Mouse (Mus musculus) limb, embryonic 12.5 days (tissue): ENCODE data around the gene Ppm1n. TPM values are rescaled to one million over a fixed set of nuclear protein-coding genes. Genes with fewer than 3 reads are reported as not detected.

ENCODE experiments used
- ATAC-seq: fragments of 200-750 bp; cut with Nextera tagmentation; 2 replicates; pipeline ENCODE4 v1.8.0; 2017; ENCODE audit warnings: low read depth, moderate TSS enrichment; ENCODE audit not compliant: insufficient number of reproducible peaks, insufficient read depth, low FRiP score, low TSS enrichment
- H3K27ac ChIP-seq: fragments of 300-500 bp; sonication (generic); 2 replicates; pipeline ENCODE4 v1.5.1; 2016; ENCODE audit warnings: mild to moderate bottlenecking, moderate library complexity
- H3K27me3 ChIP-seq: fragments of 300-500 bp; sonication (generic); 2 replicates; pipeline ENCODE4 v1.6.1; 2016; ENCODE audit warnings: mild to moderate bottlenecking, moderate library complexity
- H3K36me3 ChIP-seq: fragments of 300-500 bp; sonication (generic); 2 replicates; pipeline ENCODE4 v1.6.1; 2016; ENCODE audit warnings: mild to moderate bottlenecking, moderate library complexity
- H3K4me1 ChIP-seq: fragments of 300-500 bp; sonication (generic); replicated peaks from 2 replicates; pipeline ENCODE4 v1.6.1; 2016
- H3K4me2 ChIP-seq: fragments of 300-500 bp; sonication (generic); 2 replicates; pipeline ENCODE4 v1.6.1; 2016; ENCODE audit warnings: mild to moderate bottlenecking, moderate library complexity
- H3K4me3 ChIP-seq: fragments of 300-500 bp; sonication (generic); replicated peaks from 2 replicates; pipeline ENCODE4 v1.5.1; 2016; ENCODE audit warnings: mild to moderate bottlenecking
- H3K9ac ChIP-seq: fragments of 300-500 bp; sonication (generic); replicated peaks from 2 replicates; pipeline ENCODE4 v1.6.1; 2016; ENCODE audit warnings: mild to moderate bottlenecking, moderate library complexity
- H3K9me3 ChIP-seq: fragments of 300-500 bp; sonication (generic); 2 replicates; pipeline ENCODE4 v1.6.1; 2016; ENCODE audit warnings: mild to moderate bottlenecking, moderate library complexity
- WGBS: fragments of 180-500 bp; shearing (Covaris S2); methylation state at CpG from one replicate; pipeline ENCODE4 v1.1.7; 2016; 5-methylcytosine and 5-hydroxymethylcytosine counted together
- polyA plus RNA-seq: library from polyadenylated mRNA; unstranded; fragments of >200 nt; fragmentation: Nextera tagmentation; extraction: Ambion mirVana; gene quantifications from 2 replicates; pipeline ENCODE4 v1.2.1, GENCODE M21; 2016

The Ppm1n gene
- polyA plus RNA-seq, 1 experiment from 2014 or later, result not detected

- peaks cover 15% of the 10 kb centered on the region for H3K4me1 ChIP-seq
- H3K36me3 ChIP-seq, result peaks cover 45% of the 10 kb centered on the region
- no peaks in the 10 kb centered on the region for H3K9me3 ChIP-seq
- under 1% methylated on average over 91 of the region's 91 CpGs for WGBS
- peak within 1 kb of the TSS; percentile 73 for H3K9ac ChIP-seq
- peak; percentile 96 for ATAC-seq
- peak within 1 kb of the TSS; percentile 64 for H3K4me3 ChIP-seq
- peak within 1 kb of the TSS; percentile 98 for H3K27ac ChIP-seq
- peak within 1 kb of the TSS; percentile 84 for H3K4me2 ChIP-seq
- no peaks in the 10 kb centered on the region for H3K27me3 ChIP-seq
Observed at GRCm38 (mm10) chr7:19227883-19228792, 51.7 kb downstream of the Ppm1n start, which contains the start of gene Opa3. Opa3 (plus strand) TSS chr7:19228334.

DNA sequence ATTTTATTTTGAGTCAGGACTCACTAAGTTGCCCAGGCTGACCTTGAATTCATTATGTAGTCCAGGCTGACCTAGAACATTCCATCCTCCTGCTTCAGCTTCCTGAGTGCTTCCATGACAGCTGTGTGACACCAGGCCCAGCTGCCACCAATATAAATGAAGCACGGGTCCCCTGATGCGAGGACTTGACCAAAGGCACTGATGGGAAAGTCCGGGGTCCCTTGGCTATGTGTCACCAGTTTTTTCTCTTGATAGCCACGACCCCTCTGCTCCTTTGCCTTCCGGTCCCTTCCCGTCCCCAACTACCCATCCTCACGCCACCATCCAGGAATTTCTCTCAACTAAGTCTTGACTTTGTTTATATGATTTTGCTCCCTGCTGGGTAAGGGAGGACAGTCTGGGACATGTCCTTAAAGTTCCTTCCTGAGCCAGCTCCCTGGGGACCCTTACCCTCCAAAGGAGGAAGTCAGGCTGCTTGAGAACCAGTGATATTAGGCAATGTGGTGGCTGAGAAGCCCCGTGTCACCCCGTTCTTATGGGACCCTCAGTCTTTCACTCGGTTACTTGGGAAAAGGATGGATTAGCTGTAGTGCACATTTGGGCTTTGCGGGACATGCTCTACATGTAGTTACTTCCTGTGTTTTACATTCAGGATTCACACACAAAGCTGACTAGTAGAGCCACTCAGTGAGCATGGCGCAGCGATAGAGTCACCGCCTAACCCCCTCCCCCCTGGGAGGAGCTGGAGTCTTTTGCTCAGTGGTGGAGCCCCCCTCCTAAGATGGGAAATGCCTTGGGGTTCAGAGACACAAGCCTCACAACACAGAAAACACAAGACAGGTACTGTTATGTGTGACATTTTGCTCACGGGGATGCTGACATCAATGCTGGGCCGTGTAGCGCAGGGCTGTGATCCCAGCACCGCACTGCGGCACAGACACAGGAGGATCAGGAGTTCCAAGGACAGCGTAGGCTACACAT is 52.8 kb downstream of the Ppm1n start:
- 19% methylated on average over 20 of the region's 20 CpGs for WGBS

More for the DNA sequence above, 52.8 kb downstream of the Ppm1n start:
- Histone ChIP-seq H3K36me3 (peaks cover 48% of the 10 kb centered on the region), H3K9ac (peak overlapping the region; percentile 67), H3K27me3 (no peaks in the 10 kb centered on the region), H3K27ac (peak overlapping the region; percentile 92), H3K9me3 (no peaks in the 10 kb centered on the region), H3K4me3 (peak overlapping the region; percentile 64), H3K4me2 (peak overlapping the region; percentile 84), H3K4me1 (peaks cover 15% of the 10 kb centered on the region)
- ATAC-seq, result peak; percentile 43

Other genes starting within 250 kb of the Ppm1n start
- gene Rsph6a, start 225.4 kb downstream of the Ppm1n start, polyA plus RNA-seq, result not detected in 2 replicates
- gene Dmwd, start 203.8 kb downstream of the Ppm1n start, polyA plus RNA-seq, result 17.9 and 21.6 TPM in 2 replicates
- gene Dmpk, start 196.2 kb downstream of the Ppm1n start, polyA plus RNA-seq, result 17.7 and 18.9 TPM in 2 replicates
- 11.2 and 12.5 TPM in 2 replicates for gene Six5, start 185.5 kb downstream of the Ppm1n start, polyA plus RNA-seq
- gene Gm4969, start 161.7 kb downstream of the Ppm1n start, polyA plus RNA-seq, result 3.3 and 3.5 TPM in 2 replicates
- 19.3 and 19.6 TPM in 2 replicates for gene Fbxo46, start 160.2 kb downstream of the Ppm1n start, polyA plus RNA-seq
- gene Qpctl, start 130.8 kb downstream of the Ppm1n start, polyA plus RNA-seq, result 15.9 and 17.2 TPM in 2 replicates
- 161 and 170 TPM in 2 replicates for gene Snrpd2, start 130.3 kb downstream of the Ppm1n start, polyA plus RNA-seq
- gene Gipr, start 113.9 kb downstream of the Ppm1n start, polyA plus RNA-seq, result 0.18 and 0.36 TPM in 2 replicates
- 3.9 and 5.9 TPM in 2 replicates for gene Eml2, start 103.6 kb downstream of the Ppm1n start, polyA plus RNA-seq
- gene Gpr4, start 67.5 kb downstream of the Ppm1n start, polyA plus RNA-seq, result 4.4 and 5.7 TPM in 2 replicates
- gene Opa3, start 51.7 kb downstream of the Ppm1n start, polyA plus RNA-seq, result 38.7 and 39.5 TPM in 2 replicates
- 66.4 and 68.8 TPM in 2 replicates for gene Vasp, start 8.2 kb downstream of the Ppm1n start, polyA plus RNA-seq
- gene Rtn2, start 2.6 kb upstream of the Ppm1n start, polyA plus RNA-seq, result 12.4 and 12.8 TPM in 2 replicates
- gene Fosb, start 30.0 kb upstream of the Ppm1n start, polyA plus RNA-seq, result 0.18 and 0.20 TPM in 2 replicates
- gene Ercc1, start 64.7 kb upstream of the Ppm1n start, polyA plus RNA-seq, result 92.3 and 105 TPM in 2 replicates
- 28.4 TPM in 2 replicates for gene Cd3eap, start 79.4 kb upstream of the Ppm1n start, polyA plus RNA-seq
- gene Ppp1r13l, start 79.7 kb upstream of the Ppm1n start, polyA plus RNA-seq, result 7.1 and 9.3 TPM in 2 replicates
- gene Ercc2, start 101.9 kb upstream of the Ppm1n start, polyA plus RNA-seq, result 22.9 and 23.8 TPM in 2 replicates
- 6.7 and 7.8 TPM in 2 replicates for gene Klc3, start 124.0 kb upstream of the Ppm1n start, polyA plus RNA-seq
- gene Ckm, start 124.7 kb upstream of the Ppm1n start, polyA plus RNA-seq, result 0.25 and 0.42 TPM in 2 replicates
- 13.5 and 13.6 TPM in 2 replicates for gene Mark4, start 178.8 kb upstream of the Ppm1n start, polyA plus RNA-seq
- gene Exoc3l2, start 183.3 kb upstream of the Ppm1n start, polyA plus RNA-seq, result 1.5 and 1.8 TPM in 2 replicates
- gene Bloc1s3, start 228.3 kb upstream of the Ppm1n start, polyA plus RNA-seq, result 3.6 and 4.1 TPM in 2 replicates
- gene Trappc6a, start 228.3 kb upstream of the Ppm1n start, polyA plus RNA-seq, result 79.4 and 80.0 TPM in 2 replicates
- gene Nkpd1, start 237.8 kb upstream of the Ppm1n start, polyA plus RNA-seq, result 0.14 TPM in 1 of 2 replicates, not detected in the other